Mouse (Mus musculus) adrenal gland (tissue): Measurements from ENCODE around the gene Trpm3.

Experiments used
- intact Hi-C: fragments of 180-260 bp; cut with DNase I; formaldehyde crosslinking; loops from one replicate; pipeline ENCODE4 v1.15.1; 2025

Gene Trpm3

DNA sequence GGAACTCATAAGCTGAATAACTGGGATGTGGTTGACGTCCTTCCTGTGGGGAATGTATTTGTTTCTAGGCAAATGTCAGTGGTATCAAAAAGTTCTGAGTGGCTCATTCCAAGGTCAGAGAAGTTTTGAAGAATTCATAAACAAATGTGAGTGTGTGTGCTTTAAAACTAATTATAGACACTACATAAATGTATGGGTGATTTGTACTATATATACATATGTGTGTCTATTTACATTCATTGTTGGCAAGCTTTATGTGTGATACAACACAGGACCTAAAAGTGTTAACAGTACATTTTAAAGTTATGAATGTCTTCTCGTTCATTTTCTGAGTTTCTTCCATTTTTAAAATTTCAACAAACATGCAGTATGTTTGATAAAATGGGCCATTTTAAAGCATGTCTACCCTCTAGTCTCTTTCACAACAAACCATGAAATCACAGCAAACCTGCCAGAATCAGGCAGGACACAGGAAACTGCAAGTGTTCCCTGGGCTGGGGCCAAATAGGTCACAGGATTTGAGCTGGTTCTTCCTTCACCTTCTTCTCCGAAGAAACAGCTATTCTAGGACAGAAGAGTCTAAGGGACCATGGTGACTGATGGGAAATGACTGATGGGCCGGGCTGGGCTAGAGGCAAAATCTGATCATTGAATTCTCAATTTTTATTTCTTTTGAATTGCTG is 334.3 kb downstream of the Trpm3 start:
- intact Hi-C loops, result no loop called here

DNA sequence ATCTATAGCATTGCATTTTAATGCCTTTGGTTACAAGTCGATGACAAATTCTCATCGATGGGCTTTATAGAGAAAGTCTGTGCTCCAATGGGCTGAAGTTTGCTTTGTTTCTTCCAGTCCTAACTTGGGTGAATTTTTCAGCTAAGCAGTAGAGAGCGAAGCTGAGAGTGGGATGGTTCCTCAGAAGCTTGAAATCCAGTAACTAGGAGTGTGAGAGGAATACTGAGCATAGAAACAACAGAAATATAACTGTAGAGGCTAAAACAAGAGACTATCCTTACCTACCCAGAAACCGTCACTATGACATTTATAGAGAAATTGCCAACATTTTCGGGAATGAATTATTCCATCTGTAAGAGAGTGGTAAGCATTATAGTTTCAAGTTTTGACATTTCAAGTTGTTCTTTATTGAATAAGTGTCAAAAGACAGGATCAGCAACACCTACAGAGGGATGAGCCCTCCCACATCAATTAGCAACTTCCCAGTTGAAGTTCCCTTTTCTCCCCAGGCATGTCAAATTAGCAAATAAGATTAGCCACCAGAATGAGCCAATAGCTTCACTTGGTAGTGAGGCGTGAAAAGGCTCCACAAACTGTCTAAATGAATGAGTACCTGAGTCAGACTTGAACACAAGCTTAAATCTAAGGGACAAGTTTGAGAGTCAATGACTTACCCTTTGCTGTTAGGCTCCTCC is 339.6 kb downstream of the Trpm3 start:
- intact Hi-C loops, result no loop called here

DNA sequence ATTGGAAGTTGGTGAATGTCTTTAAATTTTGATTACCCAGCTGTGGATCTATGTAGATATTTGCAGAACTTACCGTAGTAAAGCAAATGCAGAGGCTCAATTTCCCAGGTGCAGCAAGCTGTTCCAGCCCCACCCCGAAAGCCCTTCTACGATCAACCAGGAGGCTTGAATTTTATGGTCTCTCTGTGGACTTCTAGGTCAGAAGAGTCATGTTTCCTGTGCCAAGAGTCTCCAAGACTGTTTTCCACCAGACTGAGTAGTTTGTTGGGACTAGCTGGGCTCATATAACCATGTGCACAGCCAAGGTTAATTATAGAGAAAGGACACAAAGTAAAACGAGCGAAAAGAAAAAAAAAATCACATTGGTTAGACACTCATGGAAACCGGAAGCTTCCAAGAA is 364.6 kb downstream of the Trpm3 start:
- intact Hi-C loops, result no loop called here

DNA sequence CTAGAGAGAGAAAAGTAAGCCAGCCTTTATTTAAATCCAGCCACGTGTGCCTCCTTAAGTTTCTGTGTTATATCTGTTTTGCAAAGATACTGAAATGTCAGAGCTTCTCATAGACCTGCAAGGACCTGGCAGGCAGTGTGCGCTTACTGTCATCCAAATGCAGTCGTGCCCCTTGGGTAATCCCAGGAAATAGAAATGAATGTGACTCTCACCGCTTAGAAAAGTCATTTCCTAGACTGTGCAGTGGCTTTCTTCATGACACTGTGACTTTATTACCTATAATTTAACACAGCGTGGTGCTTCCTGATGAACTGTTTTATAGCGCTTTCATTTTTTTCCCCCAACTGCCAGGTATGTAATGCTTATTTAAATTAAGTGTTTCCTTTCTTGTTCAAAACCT is 379.7 kb downstream of the Trpm3 start:
- intact Hi-C loops, result no loop called here

DNA sequence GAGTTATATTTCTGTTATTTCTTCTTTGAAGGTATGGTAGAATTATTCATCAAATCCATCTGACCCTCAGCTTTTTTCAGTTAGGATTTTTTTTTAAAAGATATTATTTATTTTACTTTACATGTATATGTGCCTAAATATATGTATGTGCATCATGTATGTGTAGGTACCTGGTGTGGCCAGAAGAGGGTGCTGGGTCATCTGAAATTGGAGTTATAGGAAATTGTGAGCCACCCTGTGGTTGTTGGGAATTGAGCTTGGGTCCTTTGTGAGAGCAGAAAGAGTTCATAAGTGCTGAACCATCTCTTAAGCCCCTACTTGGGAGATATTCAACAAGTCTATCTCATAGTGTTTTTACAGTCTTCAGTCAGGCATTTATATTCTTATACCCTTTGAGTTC is 389.1 kb downstream of the Trpm3 start:
- intact Hi-C loops, result no loop called here

DNA sequence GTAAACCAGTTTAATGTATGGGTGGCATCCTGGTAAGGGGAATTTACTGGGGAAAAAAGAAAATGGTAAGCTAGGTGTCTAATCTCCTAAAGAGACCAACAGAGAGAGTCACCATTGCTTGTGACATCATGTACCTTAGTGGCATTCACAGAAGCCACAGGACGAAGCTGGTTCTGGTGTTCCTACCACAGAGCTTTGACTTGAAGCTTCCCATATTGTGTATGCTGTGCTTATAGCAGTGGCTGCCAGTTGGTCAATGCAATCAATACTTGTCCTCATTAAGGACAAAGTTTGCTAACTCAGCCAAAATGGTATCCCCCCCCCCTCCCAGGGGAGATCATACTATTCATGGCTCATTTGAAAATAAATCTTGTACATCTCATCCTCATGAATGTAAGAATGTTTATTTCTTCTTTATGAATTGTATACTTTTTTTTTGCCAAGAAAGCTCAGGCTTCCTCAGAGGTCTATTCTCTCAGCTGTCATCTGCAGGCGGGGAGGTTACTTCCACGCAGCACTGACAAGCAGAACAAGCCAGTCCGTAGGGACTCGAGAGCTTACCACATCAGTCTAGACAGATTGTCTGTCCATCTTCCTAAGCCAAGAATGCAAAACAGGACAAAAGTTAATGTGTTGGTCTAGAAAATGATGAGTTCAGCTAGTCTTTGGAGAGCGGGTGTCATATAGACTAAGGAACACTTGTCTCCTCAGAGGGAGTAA is 404.3 kb downstream of the Trpm3 start:
- intact Hi-C loops, result no loop called here

DNA sequence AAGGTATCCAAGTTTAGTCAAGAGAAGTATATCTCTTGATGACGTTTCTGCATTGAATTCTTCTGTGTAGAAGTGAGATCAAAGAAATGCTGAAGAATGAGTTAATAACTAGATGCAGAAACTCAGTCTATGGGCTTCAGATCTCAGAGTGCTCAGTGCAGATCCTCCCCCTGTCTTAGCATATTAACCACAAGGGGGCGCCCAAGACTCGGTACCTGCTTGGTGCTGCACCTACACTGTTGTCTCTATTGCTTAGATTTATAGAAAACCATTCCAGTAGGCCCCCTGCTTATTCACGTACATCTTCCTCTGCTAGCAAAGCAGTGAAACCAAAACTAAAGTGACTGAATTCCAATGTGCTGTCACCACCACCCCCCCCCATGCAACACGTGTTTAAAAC is 413.3 kb downstream of the Trpm3 start:
- intact Hi-C loops, result loop anchor here (5.0 kb wide), 2 partner anchors 215 to 330 kb away; no protein-coding TSS in a partner anchor

DNA sequence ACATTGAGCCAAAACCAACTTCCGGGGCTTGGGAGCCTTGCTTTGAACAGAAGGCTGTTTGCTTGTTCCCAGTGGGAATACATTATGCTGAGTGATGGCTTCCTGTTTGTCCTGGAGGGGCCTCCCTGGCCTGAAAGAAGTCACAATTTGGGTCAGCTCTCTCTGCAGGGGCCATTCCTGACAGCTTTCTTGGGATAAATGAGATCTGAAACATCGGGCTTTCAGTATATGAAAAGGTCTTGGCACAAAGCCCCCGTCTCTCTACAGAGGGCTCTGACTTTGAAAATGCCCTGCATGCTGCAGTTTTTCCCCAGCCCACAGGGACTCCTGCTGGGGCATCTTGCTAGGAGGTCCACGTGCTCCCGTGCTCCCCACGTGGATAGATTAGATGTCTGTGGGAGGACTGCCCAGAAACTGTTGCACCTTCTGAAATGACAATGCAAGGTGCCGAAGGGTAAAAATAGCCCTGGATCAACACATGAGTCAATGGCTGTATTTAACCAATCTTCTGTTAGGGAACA is 415.6 kb downstream of the Trpm3 start:
- intact Hi-C loops, result loop anchor here (5.0 kb wide), 2 partner anchors 217 to 328 kb away; no protein-coding TSS in a partner anchor

DNA sequence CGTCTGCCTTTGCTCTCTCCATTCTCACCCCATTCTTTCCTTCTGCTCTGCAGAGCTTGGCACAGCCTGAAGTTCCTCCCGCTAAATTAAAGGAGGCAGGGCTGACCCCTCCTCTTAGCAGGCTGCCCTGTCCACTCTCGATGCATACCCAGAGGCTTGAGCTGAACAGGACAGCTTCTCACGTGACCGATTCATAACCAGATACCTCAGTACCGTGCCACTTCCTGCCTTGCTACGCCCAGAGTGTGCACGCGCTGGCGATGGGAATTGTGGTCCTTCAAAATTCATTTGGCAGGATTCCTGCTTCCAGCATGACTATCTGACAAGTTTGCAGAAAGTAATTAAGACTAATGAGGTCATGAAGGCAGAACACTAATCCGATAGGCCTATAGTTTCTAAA is 433.6 kb downstream of the Trpm3 start:
- intact Hi-C loops, result no loop called here

DNA sequence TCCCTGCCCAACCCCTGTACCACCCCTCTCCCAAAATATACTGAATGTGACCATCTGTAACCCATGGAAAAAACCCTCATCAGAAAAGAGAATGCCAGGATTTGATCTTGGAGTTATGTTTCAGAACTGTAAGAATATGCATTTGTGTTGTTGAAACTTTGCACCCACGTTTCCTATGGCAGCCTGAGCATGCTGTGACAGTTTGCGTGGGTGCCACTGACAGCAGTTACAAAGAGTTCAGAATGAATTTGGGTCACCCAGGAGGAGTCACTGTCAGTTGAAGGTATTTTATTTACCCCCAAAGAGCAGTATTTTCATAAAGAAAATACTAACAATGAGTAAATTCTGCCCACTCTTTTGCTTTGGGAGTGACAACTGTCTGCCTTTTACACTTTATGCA is 434.0 kb downstream of the Trpm3 start:
- intact Hi-C loops, result no loop called here

DNA sequence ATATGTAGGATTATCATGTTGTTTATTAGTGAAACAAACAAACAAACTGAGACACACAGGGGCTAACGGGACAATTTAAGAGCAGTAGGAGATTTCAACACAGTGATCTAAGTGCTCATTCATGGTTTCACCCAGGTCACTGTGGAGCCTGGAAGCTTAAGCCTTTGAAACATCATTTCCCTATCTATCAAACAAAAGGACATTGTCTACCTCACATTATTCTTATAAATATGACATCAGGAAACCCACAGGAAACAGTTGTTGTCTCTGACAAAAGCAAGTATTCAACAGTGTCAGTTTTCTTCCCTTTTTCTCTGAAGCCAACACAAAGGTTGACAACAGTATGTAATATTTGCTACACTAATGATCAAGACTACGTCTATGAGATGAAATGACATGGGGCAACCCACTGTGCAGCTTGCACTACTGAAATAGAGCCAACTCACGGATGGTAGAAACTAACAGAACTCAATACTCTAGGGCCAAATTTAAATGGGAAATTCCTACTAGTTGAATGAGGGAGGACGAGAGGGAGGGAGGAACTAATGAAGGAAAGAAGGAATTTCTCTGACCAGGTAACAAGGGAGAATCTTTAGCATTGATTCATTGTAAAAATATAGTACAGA is 443.4 kb downstream of the Trpm3 start:
- intact Hi-C loops, result no loop called here

DNA sequence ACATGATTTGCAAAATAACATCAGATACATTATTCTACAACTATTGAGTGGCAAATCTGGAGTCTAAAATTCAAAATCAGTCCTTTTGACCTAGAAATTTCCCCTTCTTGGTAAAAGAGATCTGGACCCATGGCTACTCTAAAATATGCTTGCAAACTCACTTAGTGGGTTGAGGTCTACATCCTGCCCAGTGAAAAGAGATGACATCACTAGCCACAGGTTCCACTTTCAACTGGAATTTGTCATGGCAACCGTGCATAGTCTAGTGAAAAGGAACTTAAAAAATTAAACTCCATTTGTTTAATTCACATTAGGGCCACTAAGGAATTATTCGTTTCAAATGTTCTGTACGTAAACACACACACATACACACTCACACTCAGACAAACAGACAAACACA is 455.6 kb downstream of the Trpm3 start:
- intact Hi-C loops, result no loop called here

DNA sequence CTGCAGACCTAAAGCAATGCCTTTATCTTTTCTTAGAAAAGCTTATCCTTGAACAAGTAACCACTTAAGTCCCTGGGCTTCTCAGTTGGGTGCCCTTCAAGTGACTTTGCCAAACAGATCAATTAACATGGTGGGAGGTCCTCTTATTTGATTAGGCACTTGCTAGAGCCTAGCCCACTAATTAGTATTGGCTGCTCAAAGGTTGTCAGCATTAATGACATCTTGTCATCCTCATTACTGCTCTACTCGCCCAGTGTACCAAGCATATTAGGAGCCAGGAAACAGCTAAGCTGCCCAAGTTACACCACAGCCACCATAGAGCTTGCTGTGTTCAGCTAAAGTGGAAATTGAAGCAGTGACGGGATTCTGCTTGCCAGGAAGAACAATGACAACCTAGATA is 456.4 kb downstream of the Trpm3 start:
- intact Hi-C loops, result no loop called here

DNA sequence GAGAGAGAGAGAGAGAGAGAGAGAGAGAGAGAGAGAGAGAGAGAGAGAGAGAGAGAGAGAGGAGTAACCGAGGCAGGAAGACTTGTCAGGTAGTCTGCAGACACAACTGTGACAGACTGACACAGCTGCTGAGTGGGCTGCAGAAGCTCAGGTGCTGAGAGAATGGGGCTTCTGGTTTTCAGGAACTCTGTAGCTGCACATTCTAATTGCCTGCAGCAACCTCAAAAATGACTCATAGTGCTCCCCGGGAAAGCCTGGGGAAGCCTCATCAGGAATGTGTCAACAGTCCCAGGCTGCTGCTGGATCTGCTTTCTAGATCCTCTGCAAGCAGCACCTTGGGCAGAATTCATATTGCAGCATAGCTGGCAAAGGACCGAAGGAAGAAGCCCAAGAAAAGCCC is 457.9 kb downstream of the Trpm3 start:
- intact Hi-C loops, result no loop called here

DNA sequence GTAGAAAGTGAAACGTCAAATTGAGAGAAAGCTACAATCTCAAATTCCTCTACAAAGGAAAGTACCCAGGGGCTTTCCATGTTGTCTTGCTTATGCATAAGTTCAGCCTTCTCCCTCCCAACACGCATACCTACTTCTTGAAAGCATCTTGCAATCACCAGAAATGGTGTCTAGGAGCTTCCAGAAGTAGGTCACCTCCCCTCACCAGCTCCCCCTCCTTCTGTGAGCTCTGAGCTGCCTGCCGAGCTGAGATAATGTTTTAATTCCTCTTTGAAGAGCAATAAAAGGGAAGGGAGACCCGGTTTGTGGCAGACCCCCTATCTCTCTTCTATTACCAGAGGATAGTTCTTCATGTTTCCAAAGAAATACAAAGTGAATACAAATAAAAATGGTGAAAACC is 465.5 kb downstream of the Trpm3 start:
- intact Hi-C loops, result no loop called here

DNA sequence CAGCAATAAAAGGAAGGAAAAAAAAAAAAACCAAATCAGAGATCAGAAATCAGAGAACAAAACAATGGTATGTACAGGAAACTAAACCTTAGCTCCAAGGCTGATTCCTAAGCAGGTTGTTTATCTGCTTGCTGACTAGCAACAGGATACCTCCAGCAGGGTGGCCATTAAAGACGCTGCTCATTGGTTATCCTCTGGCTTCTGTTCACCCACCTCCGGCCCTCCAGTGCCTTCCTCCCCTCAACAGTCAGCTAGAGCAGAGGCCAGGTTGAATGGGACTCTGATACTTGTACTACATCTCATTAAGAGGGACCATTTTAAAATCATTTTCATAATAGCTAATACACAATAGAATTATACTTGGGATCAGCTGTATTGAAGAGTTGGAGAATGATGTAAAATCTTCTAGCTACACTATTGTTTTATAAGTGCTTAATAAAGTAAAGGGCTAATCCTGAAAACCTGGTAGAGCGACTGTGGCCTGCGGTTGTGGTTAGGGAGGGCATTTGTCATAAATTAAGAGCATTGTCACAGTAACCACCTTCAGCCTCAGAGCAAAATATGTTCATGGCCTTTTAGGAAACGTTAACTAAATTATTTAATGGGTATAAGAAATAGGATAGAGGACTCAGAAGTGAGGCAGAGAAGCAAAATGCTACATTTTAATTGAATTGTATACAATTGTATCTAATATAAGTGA is 469.3 kb downstream of the Trpm3 start:
- intact Hi-C loops, result no loop called here

DNA sequence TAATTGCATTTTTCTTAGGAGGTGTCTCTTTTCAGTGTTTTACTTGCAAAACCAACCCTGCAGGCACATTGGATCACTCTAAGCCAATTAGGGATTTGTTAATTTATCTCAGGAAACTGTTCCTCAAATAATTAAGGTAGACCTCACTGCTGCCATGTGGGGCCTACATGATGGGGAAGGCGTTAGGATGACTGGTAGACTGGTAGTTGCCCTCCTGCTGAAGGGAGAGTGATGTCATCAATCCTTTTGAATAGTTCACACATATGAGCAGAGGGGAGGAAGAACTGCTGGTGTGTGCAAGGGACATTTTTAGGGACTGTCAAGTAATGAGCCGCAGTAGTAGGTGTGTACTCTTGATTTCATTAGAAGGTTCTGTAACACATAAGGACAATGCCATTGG is 472.8 kb downstream of the Trpm3 start:
- intact Hi-C loops, result no loop called here

DNA sequence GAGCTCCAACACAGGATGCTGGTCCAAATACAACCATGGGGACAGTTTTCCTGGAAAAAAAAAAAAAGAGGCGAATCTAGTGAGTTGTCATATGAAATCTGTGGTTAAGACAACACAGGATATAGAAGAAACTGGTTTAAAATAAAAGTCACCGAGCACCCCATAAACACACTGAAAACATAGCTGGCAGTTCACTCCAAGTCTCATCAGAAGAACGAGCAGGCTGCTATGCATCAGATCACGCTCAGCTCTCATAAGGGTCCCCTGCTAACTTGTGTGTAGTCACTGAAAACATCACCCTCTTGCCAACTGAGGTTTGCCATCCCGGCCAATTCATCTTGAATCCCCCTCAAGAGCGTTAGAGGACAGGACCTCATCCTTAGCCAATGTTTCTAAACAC is 476.5 kb downstream of the Trpm3 start:
- intact Hi-C loops, result no loop called here

DNA sequence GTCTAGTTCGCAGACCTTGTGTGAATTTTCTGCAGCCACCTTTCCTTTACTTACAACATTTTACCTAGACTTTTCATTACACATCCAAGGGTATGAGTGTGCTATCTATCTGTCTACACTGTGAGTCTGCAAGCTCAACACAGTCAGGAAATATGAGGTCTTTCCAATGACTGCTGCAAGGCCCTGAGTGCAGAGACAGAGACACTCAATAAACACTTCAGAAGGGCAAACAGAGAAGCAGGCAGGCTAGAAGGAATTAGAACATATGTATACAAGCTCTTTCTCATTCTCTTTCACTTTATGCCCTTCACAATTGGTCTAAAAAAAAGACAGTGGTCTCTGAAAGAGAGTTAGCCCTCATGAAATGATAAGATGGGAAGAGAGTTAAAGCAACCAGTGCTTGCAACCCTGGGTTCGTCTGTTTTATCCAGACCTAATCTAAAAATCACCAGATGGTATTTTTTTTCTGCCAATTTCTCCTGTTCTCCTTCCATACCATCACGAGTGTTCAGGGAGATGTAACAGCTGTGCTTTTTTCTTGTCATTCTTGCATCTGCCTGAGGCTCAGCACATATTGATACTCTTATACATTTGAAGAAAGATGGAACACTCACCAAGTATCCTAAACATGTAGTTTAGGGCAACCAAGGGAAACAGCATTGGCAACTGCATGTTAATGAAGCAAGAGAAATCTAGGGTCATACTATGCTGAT is 486.1 kb downstream of the Trpm3 start:
- intact Hi-C loops, result no loop called here

DNA sequence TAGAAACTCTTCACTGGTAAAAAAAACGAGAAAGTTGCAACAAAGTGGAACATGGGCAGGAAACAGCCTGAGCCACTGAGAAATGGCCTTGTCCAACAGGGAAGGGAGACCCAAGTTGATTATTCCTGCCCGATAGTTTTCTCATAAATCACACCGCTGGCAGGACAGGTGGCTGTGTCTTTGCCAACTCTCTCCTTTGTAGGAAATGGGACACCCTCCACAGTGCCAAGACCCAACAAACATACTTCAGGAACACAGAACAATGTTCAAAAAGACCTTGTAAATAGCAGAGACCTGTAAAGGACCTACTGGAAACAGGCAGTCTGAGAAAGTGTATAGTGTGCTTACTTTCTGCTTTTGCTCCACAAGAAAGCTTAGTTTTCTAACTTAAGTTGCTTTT is 490.0 kb downstream of the Trpm3 start:
- intact Hi-C loops, result no loop called here
